In the genomic region with DNA sequence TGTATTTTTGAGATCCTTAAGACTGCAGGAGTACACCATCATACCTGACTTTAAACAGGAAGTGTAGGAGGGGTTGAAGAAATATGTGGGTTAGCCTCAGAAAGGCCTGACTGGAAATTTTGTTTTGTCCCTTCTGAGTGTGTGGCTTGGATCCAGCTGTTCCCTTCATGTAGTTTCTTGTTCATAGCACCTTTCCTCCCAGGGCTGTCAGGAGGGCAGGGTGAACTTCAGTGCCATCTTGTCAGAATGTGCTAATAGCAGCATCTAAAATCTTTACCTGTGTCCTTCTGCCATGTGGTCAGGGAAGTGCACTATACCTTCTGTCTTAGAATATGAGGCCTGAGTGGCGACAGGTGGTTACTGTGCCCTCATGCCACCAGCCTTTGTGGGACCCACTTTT, we compare ENCODE assay signal across 22 mouse cellular contexts.
"Had no signal": no experiment of that assay in that cellular context is flagged by ENCODE, and none has a peak within 500 bp of the region (broad histone marks: within the 10 kb centered on the region; RNA-seq: fewer than 3 reads in every experiment).

No protein-coding gene starts in this region.

- DNase-seq: gastrocnemius, postnatal 14 days; gastrocnemius, postnatal 36 days; heart, adult 18-20 months; heart, postnatal 14 days; heart, postnatal 36 days; kidney, adult 18-20 months; kidney, adult 8-10 months; kidney, postnatal 10 days; kidney, postnatal 25 days; kidney, postnatal 4 days; left cerebral cortex, postnatal 4 days had no signal

- H3K4me2 ChIP-seq: heart, embryonic 12.5 days; hindbrain, embryonic 13.5 days; hindbrain, embryonic 15.5 days; intestine, embryonic 15.5 days; limb, embryonic 13.5 days; limb, embryonic 15.5 days; liver, embryonic 12.5 days had no signal

- H3K27ac ChIP-seq: hindbrain, embryonic 13.5 days; hindbrain, embryonic 15.5 days; hindbrain, postnatal 0 days; intestine, embryonic 15.5 days; layer of hippocampus, adult 2 months; limb, embryonic 13.5 days; limb, embryonic 15.5 days; liver, embryonic 12.5 days; liver, embryonic 14.5 days had no signal

- H3K9me3 ChIP-seq: hindbrain, embryonic 15.5 days; limb, embryonic 15.5 days; liver, embryonic 12.5 days had no signal

- H3K4me1 ChIP-seq: heart, embryonic 12.5 days; hindbrain, embryonic 13.5 days; hindbrain, embryonic 15.5 days; intestine, embryonic 15.5 days; limb, embryonic 13.5 days; limb, embryonic 15.5 days; liver, embryonic 12.5 days had no signal

- H3K27me3 ChIP-seq: heart, embryonic 12.5 days; hindbrain, embryonic 13.5 days; hindbrain, embryonic 15.5 days; intestine, embryonic 15.5 days; limb, embryonic 13.5 days; limb, embryonic 15.5 days; liver, embryonic 12.5 days had no signal

- H3K36me3 ChIP-seq: hindbrain, embryonic 15.5 days had no signal

- ATAC-seq: hindbrain, postnatal 0 days; intestine, embryonic 15.5 days; intestine, postnatal 0 days; liver, embryonic 12.5 days had no signal

- H3K9ac ChIP-seq: heart, embryonic 12.5 days; hindbrain, embryonic 13.5 days; hindbrain, embryonic 15.5 days; intestine, embryonic 15.5 days; limb, embryonic 13.5 days; limb, embryonic 15.5 days; liver, embryonic 12.5 days; liver, embryonic 14.5 days had no signal

- H3K4me3 ChIP-seq: heart, embryonic 12.5 days; hindbrain, embryonic 13.5 days; hindbrain, embryonic 15.5 days; intestine, embryonic 15.5 days; layer of hippocampus, adult 2 months; limb, embryonic 13.5 days; limb, embryonic 15.5 days; liver, embryonic 12.5 days had no signal
